Mouse (Mus musculus) heart, embryonic 11.5 days (tissue): ENCODE data around the gene Rgs17. TPM values are rescaled to one million over a fixed set of nuclear protein-coding genes. Genes with fewer than 3 reads are reported as not detected.
"Not testable (repeated sequence)": the region's sequence is repeated elsewhere in the genome, so short reads cannot be mapped to it uniquely, and the experiment has no call there.

ENCODE experiments used
- ATAC-seq: fragments of 200-750 bp; cut with Nextera tagmentation; replicated peaks from 2 replicates; pipeline ENCODE4 v1.8.0; 2017; ENCODE audit warnings: moderate library complexity; ENCODE audit not compliant: insufficient number of reproducible peaks, low FRiP score, low TSS enrichment
- H3K27ac ChIP-seq: fragments of 300-500 bp; sonication (generic); 2 replicates; pipeline ENCODE4 v1.5.1; 2014; ENCODE audit warnings: mild to moderate bottlenecking, low read depth, low read length
- H3K27me3 ChIP-seq: fragments of 300-500 bp; sonication (generic); 2 replicates; pipeline ENCODE4 v1.6.1; 2014; ENCODE audit warnings: mild to moderate bottlenecking, low read length, mixed read lengths; ENCODE audit not compliant: control insufficient read depth, insufficient read depth
- H3K36me3 ChIP-seq: fragments of 300-500 bp; sonication (generic); 2 replicates; pipeline ENCODE4 v1.6.1; 2014; ENCODE audit warnings: mild to moderate bottlenecking, low read length, moderate library complexity, mixed read lengths; ENCODE audit not compliant: control insufficient read depth, insufficient read depth
- H3K4me1 ChIP-seq: fragments of 300-500 bp; sonication (generic); 2 replicates; pipeline ENCODE4 v1.6.1; 2014; ENCODE audit warnings: low read length; ENCODE audit not compliant: control insufficient read depth, insufficient read depth
- H3K4me2 ChIP-seq: fragments of 300-500 bp; sonication (generic); 2 replicates; pipeline ENCODE4 v1.6.1; 2014; ENCODE audit warnings: mild to moderate bottlenecking, moderate library complexity
- H3K4me3 ChIP-seq: fragments of 300-500 bp; sonication (generic); 2 replicates; pipeline ENCODE4 v1.5.1; 2014; ENCODE audit warnings: low read depth, low read length
- H3K9ac ChIP-seq: fragments of 300-500 bp; sonication (generic); 2 replicates; pipeline ENCODE4 v1.6.1; 2014; ENCODE audit warnings: mild to moderate bottlenecking, low read depth, low read length, moderate library complexity
- H3K9me3 ChIP-seq: fragments of 300-500 bp; sonication (generic); replicated peaks from 2 replicates; pipeline ENCODE4 v1.6.1; 2016; ENCODE audit warnings: low read length; ENCODE audit not compliant: control insufficient read depth
- WGBS: fragments of 180-500 bp; shearing (Covaris S2); extraction: QIAGEN DNeasy Blood & Tissue Kit; methylation state at CpG from one replicate; pipeline ENCODE4 v1.1.7; 2014; ENCODE audit not compliant: insufficient replicate concordance; 5-methylcytosine and 5-hydroxymethylcytosine counted together
- polyA plus RNA-seq: library from polyadenylated mRNA; unstranded; fragments of >200 nt; fragmentation: Nextera tagmentation; extraction: Ambion mirVana; gene quantifications from 2 replicates; pipeline ENCODE4 v1.2.1, GENCODE M21; 2014

The Rgs17 gene
- polyA plus RNA-seq: 1.0 and 1.7 TPM in 2 replicates

DNA sequence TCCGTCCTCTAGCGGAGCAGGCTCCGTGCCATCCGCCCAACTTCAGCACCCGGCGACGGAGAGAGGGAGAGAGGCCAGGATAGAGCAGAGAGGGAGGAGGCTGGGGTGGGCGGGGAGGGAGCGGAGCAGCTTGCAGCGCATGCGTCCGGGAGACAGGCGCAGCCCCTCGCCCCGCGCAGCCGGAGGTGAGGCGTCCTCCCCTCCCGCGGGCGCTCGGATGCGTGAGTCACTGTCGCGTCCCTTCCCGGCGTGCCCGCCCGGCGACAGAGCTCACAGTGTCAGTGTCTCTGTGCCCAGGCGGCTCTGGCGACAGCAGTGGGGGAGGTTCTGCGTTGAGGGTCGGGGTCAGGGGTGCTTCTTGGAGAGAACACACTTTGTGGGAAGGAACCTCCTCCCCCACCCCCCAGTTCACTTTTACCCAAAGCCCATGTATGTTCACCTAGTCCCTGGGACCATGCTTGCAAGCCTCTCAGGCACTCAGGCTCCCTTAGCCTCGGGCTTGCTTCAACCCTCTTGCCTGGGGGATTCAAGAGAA is at the start of gene Rgs17:
Gene Rgs17 (minus strand): TSS at position 107 of the 535 bp plus-strand sequence.
- peaks cover 4% of the 10 kb centered on the region; the same call in 1 of the 2 replicates for H3K4me1 ChIP-seq
- 0% methylated on average over 33 of the region's 35 CpGs for WGBS
- peak; percentile 88 for ATAC-seq

GRCm38 (mm10) chr10:5967655-5968054 is 45.5 kb upstream of the Rgs17 start:
- H3K4me1 ChIP-seq: no peaks in the 10 kb centered on the region
- H3K4me3 ChIP-seq: no peak overlapping the region
- no peaks in the 10 kb centered on the region for H3K36me3 ChIP-seq
- no peak overlapping the region for H3K27ac ChIP-seq
- no peaks in the 10 kb centered on the region for H3K9me3 ChIP-seq
- no peak overlapping the region for H3K4me2 ChIP-seq
- no peak overlapping the region for H3K9ac ChIP-seq
- ATAC-seq: no peak
- WGBS: 72% methylated on average over 2 of the region's 2 CpGs
- no peaks in the 10 kb centered on the region for H3K27me3 ChIP-seq

More for the DNA sequence above, at the start of gene Rgs17:
- Histone ChIP-seq H3K27ac (no peak within 1 kb of the TSS), H3K4me3 (peak within 1 kb of the TSS; percentile 69), H3K36me3 (no peaks in the 10 kb centered on the region), H3K4me2 (peak within 1 kb of the TSS; percentile 100), H3K27me3 (peaks cover 2% of the 10 kb centered on the region; the same call in 1 of the 2 replicates), H3K9ac (peak within 1 kb of the TSS; percentile 65), H3K9me3 (no peaks in the 10 kb centered on the region)

GRCm38 (mm10) chr10:5953787-5954186 is 31.6 kb upstream of the Rgs17 start:
- not testable (repeated sequence) for H3K9ac ChIP-seq, H3K4me3 ChIP-seq, H3K9me3 ChIP-seq, H3K36me3 ChIP-seq, H3K4me1 ChIP-seq, H3K27me3 ChIP-seq, H3K27ac ChIP-seq, H3K4me2 ChIP-seq, ATAC-seq

DNA sequence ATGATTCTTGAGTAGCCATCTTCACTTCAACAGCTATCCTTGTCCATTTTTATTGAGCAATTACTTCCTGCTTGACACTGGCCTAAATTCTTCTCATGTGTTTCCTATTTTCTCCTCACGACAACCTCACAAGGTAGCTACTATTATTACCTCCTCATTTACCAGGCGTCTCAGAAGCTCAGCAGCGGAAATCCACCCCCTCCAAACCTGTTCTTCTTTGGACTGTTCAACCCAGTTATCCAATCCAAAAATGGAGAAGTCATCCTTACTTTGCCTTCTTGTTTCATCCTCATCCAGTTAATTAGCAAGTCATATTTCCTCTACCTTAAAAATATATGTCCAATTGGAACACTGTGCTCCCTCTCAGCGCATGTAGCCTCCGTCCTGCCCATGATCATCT is 2.1 kb upstream of the Rgs17 start:
- ATAC-seq: no peak
- H3K27ac ChIP-seq: no peak overlapping the region
- H3K27me3 ChIP-seq: peaks cover 2% of the 10 kb centered on the region; the same call in 1 of the 2 replicates
- H3K9ac ChIP-seq: no peak overlapping the region
- H3K4me1 ChIP-seq: peaks cover 4% of the 10 kb centered on the region; the same call in 1 of the 2 replicates
- no peak overlapping the region for H3K4me3 ChIP-seq
- H3K9me3 ChIP-seq: no peaks in the 10 kb centered on the region
- H3K4me2 ChIP-seq: no peak overlapping the region
- no peaks in the 10 kb centered on the region for H3K36me3 ChIP-seq
- 77% methylated on average over 5 of the region's 5 CpGs for WGBS

GRCm38 (mm10) chr10:5923096-5923495 is 896 bp upstream of the Rgs17 start:
- Histone ChIP-seq H3K9me3 (no peaks in the 10 kb centered on the region), H3K4me1 (peaks cover 4% of the 10 kb centered on the region; the same call in 1 of the 2 replicates), H3K4me2 (no peak overlapping the region; the same call in 1 of the 2 replicates), H3K27me3 (peaks cover 2% of the 10 kb centered on the region; the same call in 1 of the 2 replicates), H3K27ac (no peak overlapping the region), H3K9ac (no peak overlapping the region), H3K36me3 (no peaks in the 10 kb centered on the region), H3K4me3 (no peak overlapping the region)
- WGBS: 12% methylated on average over 9 of the region's 9 CpGs
- no peak for ATAC-seq

GRCm38 (mm10) chr10:5921771-5922170 is 429 bp downstream of the Rgs17 start:
- no peak overlapping the region for H3K27ac ChIP-seq
- no peaks in the 10 kb centered on the region for H3K9me3 ChIP-seq
- H3K27me3 ChIP-seq: peaks cover 2% of the 10 kb centered on the region; the same call in 1 of the 2 replicates
- H3K4me2 ChIP-seq: peak overlapping the region; percentile 100
- H3K36me3 ChIP-seq: no peaks in the 10 kb centered on the region
- H3K9ac ChIP-seq: peak overlapping the region; percentile 65
- H3K4me1 ChIP-seq: peaks cover 4% of the 10 kb centered on the region; the same call in 1 of the 2 replicates
- peak; percentile 24; the same call in 1 of the 2 replicates for ATAC-seq
- under 1% methylated on average over 31 of the region's 31 CpGs for WGBS
- H3K4me3 ChIP-seq: peak overlapping the region; percentile 69

- Histone ChIP-seq H3K9me3 (no peaks in the 10 kb centered on the region), H3K4me2 (peak overlapping the region; percentile 100), H3K27ac (no peak overlapping the region), H3K27me3 (peaks cover 2% of the 10 kb centered on the region; the same call in 1 of the 2 replicates), H3K9ac (no peak overlapping the region), H3K36me3 (no peaks in the 10 kb centered on the region), H3K4me3 (peak overlapping the region; percentile 69), H3K4me1 (peaks cover 4% of the 10 kb centered on the region; the same call in 1 of the 2 replicates)
- ATAC-seq: no peak
- 1% methylated on average over 12 of the region's 12 CpGs for whole genome bisulfite sequencing
Measured at GRCm38 (mm10) chr10:5921031-5921551, 1.1 kb downstream of the Rgs17 start.

DNA sequence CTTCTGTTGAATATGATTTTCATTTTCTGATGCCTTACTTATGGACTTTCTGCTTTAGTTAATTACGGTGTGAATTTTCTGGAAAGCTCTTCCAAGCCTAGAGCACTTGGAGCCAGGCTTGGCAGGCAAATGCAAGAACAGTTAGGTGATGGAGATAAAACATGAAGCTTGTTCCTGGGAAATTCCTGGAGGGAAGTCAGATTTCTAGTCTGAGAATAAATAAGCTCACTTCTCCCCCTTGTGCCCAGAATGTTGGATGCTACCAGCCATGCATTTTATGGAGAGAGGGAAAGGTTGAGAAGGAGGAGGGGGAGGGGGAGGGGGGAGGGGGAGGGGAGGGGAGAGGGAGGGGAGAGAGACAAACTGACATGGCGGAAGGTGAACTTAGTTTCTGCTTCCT is 17.8 kb downstream of the Rgs17 start:
- no peak for ATAC-seq
- no peak overlapping the region for H3K4me3 ChIP-seq
- WGBS: 86% methylated on average over 2 of the region's 2 CpGs
- H3K9me3 ChIP-seq: no peaks in the 10 kb centered on the region
- no peak overlapping the region for H3K9ac ChIP-seq
- H3K36me3 ChIP-seq: no peaks in the 10 kb centered on the region
- no peak overlapping the region for H3K27ac ChIP-seq
- H3K27me3 ChIP-seq: no peaks in the 10 kb centered on the region
- H3K4me2 ChIP-seq: no peak overlapping the region
- peaks cover 8% of the 10 kb centered on the region for H3K4me1 ChIP-seq

DNA sequence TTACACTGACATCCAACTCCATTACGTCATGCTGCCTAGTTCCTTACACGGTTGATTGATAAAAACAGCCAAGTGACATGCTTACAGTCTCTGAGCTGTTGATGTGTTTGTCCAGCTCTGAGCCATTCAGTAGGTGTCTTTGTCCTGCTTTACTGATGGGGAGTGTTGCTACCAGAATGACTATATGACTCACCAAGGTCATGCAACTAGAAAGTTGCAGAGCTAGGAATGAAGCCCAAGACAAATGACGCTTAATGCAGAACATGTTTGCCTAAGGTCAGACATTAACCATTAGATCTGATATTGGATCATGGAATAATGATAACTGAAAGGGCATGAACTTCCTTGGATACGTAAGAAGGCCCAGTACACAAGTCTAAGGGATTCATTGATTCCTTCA is 20.4 kb downstream of the Rgs17 start:
- Histone ChIP-seq H3K4me3 (no peak overlapping the region), H3K9ac (no peak overlapping the region), H3K9me3 (no peaks in the 10 kb centered on the region), H3K27ac (no peak overlapping the region), H3K4me1 (peaks cover 3% of the 10 kb centered on the region), H3K4me2 (no peak overlapping the region), H3K27me3 (no peaks in the 10 kb centered on the region), H3K36me3 (no peaks in the 10 kb centered on the region)
- WGBS: 46% methylated on average over 4 of the region's 4 CpGs
- no peak for ATAC-seq
